Comparison of ENCODE assay signal across 8 mouse cellular contexts in genomic region chr2:5613651-5614307, GRCm38 (mm10).
A peak's percentile ranks its signal among the peaks of the same experiment; 100 is the strongest.
DNase-seq lines count a peak whose midpoint lies in the region; ATAC-seq and TF ChIP-seq lines count a peak whose summit lies in the region.

No protein-coding gene starts in this region.

- no peak overlapping the region for H3K4me3 ChIP-seq in left cerebral cortex, adult 2 months
- no peak overlapping the region for H3K4me3 ChIP-seq in embryonic facial prominence, embryonic 15.5 days (replicated peaks)
- no peak overlapping the region for H3K4me3 ChIP-seq in liver, embryonic 11.5 days (ENCODE audit: low read depth, low read length)
- H3K4me3 ChIP-seq in neural tube, embryonic 13.5 days: no peak overlapping the region

- no peaks in the 10 kb centered on the region for H3K36me3 ChIP-seq in embryonic facial prominence, embryonic 15.5 days
- no peaks in the 10 kb centered on the region for H3K36me3 ChIP-seq in liver, embryonic 11.5 days (ENCODE audit: control insufficient read depth, insufficient read depth, low read length)
- H3K36me3 ChIP-seq in neural tube, embryonic 13.5 days: no peaks in the 10 kb centered on the region

- peak; percentile 85 for ATAC-seq in embryonic facial prominence, embryonic 15.5 days (ENCODE audit: insufficient number of reproducible peaks, low FRiP score, low TSS enrichment, low read depth)
- ATAC-seq in liver, embryonic 11.5 days (replicated peaks; ENCODE audit: low FRiP score): 0 out of 2 replicates have a peak, but pooled peaks have one; percentile 35
- ATAC-seq in neural tube, embryonic 13.5 days (ENCODE audit: low read depth): peak; percentile 57
- no peak for ATAC-seq in cerebellum, adult (ENCODE audit: insufficient number of reproducible peaks, low FRiP score, low TSS enrichment)

- peak overlapping the region; percentile 33; the same call in 1 of the 2 replicates for H3K27ac ChIP-seq in left cerebral cortex, adult 2 months
- H3K27ac ChIP-seq in embryonic facial prominence, embryonic 15.5 days (replicated peaks): peak overlapping the region; percentile 71
- peak overlapping the region; percentile 13; the same call in 1 of the 2 replicates for H3K27ac ChIP-seq in liver, embryonic 11.5 days (ENCODE audit: low read depth, low read length)
- peak overlapping the region; percentile 52 for H3K27ac ChIP-seq in neural tube, embryonic 13.5 days (replicated peaks)

- no peaks in the 10 kb centered on the region for H3K9me3 ChIP-seq in embryonic facial prominence, embryonic 15.5 days (replicated peaks)
- H3K9me3 ChIP-seq in liver, embryonic 11.5 days (ENCODE audit: control insufficient read depth, low read length): no peaks in the 10 kb centered on the region
- no peaks in the 10 kb centered on the region for H3K9me3 ChIP-seq in neural tube, embryonic 13.5 days

- intact Hi-C loops in left cerebral cortex, adult 2 months (cut with DNase I): loop anchor here (10.0 kb wide), 1 partner anchor 61 kb away; no protein-coding TSS in a partner anchor
- intact Hi-C loops in left cerebral cortex, postnatal 36 days (cut with DNase I): loop anchor here (10.0 kb wide), 1 partner anchor 101 kb away; the partner anchor contains the start of gene Camk1d

- no peak overlapping the region for H3K9ac ChIP-seq in embryonic facial prominence, embryonic 15.5 days
- H3K9ac ChIP-seq in liver, embryonic 11.5 days (ENCODE audit: low read depth, low read length): no peak overlapping the region
- H3K9ac ChIP-seq in neural tube, embryonic 13.5 days: no peak overlapping the region

- 23% methylated on average over 12 of the region's 12 CpGs for WGBS in embryonic facial prominence, embryonic 15.5 days
- 45% methylated on average over 12 of the region's 12 CpGs for WGBS in liver, embryonic 11.5 days
- 42% methylated on average over 12 of the region's 12 CpGs for WGBS in neural tube, embryonic 13.5 days

- H3K4me1 ChIP-seq in embryonic facial prominence, embryonic 15.5 days: peaks cover 37% of the 10 kb centered on the region
- H3K4me1 ChIP-seq in liver, embryonic 11.5 days (replicated peaks; ENCODE audit: control insufficient read depth, insufficient read depth, low read length): peaks cover 23% of the 10 kb centered on the region
- H3K4me1 ChIP-seq in neural tube, embryonic 13.5 days (replicated peaks): peaks cover 27% of the 10 kb centered on the region

- H3K4me2 ChIP-seq in embryonic facial prominence, embryonic 15.5 days (replicated peaks): no peak overlapping the region; the same call in 1 of the 2 replicates
- H3K4me2 ChIP-seq in liver, embryonic 11.5 days: peak overlapping the region; percentile 5; the same call in 1 of the 2 replicates
- H3K4me2 ChIP-seq in neural tube, embryonic 13.5 days: 0 out of 2 replicates have a peak overlapping the region, but pooled peaks have one; percentile 4

- H3K27me3 ChIP-seq in embryonic facial prominence, embryonic 15.5 days: no peaks in the 10 kb centered on the region
- H3K27me3 ChIP-seq in liver, embryonic 11.5 days (replicated peaks; ENCODE audit: control insufficient read depth, insufficient read depth, low read length): no peaks in the 10 kb centered on the region
- H3K27me3 ChIP-seq in neural tube, embryonic 13.5 days: no peaks in the 10 kb centered on the region

- no peak for TF ChIP-seq CTCF in left cerebral cortex, adult 2 months (IDR thresholded peaks at IDR 0.05)

- no peak for DNase-seq in left cerebral cortex, adult 2 months (ENCODE audit: extremely low spot score in 1 of 2, low spot score in 2 of 2)
- no peak for DNase-seq in left cerebral cortex, postnatal 36 days (ENCODE audit: low spot score in 2 of 2)
- peak; percentile 49 for DNase-seq in heart, postnatal 4 days
- no peak for DNase-seq in liver, embryonic 11.5 days (ENCODE audit: low spot score)
- no peak for DNase-seq in right cerebral cortex, postnatal 36 days (ENCODE audit: low spot score in 2 of 2)

Comparison
In these comparisons a context has a peak if more than half of its experiments do, and no peak if none do; other contexts are left out.
1. H3K27ac ChIP-seq: peak in every context shown above with its lines; median percentile 71 in embryonic facial prominence, embryonic 15.5 days; 52 in neural tube, embryonic 13.5 days; 33 in left cerebral cortex, adult 2 months; 13 in liver, embryonic 11.5 days.